Mouse (Mus musculus) left cerebral cortex, adult 18-20 months (tissue): Measurements from ENCODE around the gene Fstl1. TPM values are rescaled to one million over a fixed set of nuclear protein-coding genes. Genes with fewer than 3 reads are reported as not detected.
A peak's percentile ranks its signal among the peaks of the same experiment; 100 is the strongest.

ENCODE experiments used
- DNase-seq, 2 experiments: peaks; one replicate each; pipeline ENCODE4 v3.0.0; 2021 to 2022; ENCODE audit warnings: low spot score in 2 of 2, mixed read lengths in 1 of 2
- total RNA-seq, 2 experiments: library from RNA; stranded (reverse); gene quantifications; 2 replicates each; pipeline ENCODE4 v1.2.3; 2021

The Fstl1 gene
- total RNA-seq, 2 experiments from 2014 or later: 27.6 to 27.9 TPM

- DNase-seq: peak; percentile 46 to 63
These were observed 37.8 kb downstream of the Fstl1 start for GRCm38 (mm10) chr16:37814383-37814971.

DNA sequence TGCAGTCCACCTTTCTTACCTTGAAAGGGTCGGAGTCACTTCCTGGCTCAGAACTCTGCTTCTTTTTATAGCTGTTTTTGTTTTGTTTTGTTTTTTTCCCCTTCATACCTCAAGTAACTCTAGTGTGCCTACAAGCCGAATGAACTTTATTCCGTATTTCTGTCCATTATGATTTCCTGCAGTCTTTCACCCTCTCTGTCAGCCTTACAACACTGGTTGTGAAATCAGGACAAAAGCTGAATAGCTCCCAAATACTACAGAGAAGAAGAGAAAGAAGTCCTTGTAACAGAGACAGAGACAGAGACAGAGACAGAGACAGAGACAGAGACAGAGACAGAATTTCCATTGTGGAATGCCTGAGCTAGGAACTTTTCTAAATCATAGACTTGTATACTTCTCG lies 41.3 kb downstream of the Fstl1 start:
- no peak for DNase-seq

DNA sequence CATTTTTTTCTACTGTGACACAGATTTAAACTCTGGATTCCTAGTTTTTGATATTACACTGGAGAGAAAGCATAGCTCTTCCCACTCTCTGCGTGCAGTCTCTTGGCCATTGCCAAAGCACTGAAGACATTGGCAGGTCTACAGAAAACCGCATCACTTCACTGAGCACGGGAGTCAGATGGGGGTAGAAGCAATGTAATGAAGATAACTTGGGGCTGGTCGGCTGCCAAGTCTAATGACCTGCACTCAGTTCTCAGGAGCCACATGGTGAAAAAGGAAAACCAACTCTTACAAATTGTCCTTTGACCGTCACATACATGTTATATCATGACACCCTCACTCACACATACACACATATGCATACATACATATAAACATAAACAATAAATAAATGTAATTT lies 47.3 kb downstream of the Fstl1 start:
- DNase-seq: no peak

DNA sequence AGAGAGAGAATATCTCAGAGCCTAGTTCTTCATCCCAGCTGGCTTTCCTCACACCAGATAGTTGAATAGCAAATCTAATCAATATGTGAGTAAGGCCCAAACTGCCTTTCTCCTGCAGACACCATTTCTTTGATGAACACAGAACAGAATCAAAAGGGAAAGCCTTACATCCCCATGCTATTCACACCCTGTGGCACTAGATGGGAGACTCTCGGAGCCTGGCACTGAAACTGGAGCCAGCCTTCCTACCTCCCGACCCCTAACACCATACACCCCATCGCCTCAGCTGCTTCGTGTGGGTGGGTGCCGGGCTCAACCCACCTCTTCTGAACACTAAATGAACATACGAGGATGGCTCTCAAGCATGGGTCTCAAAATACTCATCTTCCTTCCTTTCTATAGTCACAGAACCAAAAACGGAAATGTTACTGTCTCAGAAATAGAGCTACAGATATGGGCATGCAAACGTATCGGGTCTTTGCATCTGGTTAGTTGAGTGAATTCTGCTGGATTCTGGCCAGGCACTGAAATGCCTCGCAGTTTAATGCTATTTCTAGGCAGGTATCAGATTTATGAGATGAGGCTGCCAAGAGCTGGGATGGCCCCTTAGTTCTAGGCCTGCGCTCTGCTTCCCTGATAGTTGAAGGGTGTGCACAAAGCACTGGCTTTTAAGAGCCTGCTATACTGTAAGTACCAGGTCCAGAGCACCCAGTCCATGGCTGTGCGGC lies 48.3 kb downstream of the Fstl1 start:
- DNase-seq: peak in 1 of 2 experiments; percentile 39

DNA sequence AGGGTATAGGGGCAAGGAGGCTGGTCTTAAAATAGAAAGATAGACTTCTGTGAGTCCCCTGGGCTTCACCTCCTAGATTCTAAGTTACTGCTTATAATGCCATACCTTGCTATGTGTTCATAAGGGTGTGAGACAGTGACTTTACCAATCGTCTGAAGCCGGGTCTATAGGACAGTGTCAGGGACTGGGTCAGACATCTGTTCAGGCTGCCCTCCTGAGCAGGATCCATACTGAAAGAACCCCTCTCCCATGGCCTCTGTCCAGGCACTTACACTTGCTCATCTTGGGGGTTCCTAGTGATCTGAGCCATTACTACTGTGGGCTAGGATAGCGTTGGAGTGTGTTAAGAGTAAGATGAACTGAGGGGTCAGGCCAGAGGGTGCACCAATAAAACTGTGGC lies 49.6 kb downstream of the Fstl1 start:
- no peak for DNase-seq

GRCm38 (mm10) chr16:37831041-37831440 lies 54.4 kb downstream of the Fstl1 start:
- DNase-seq: no peak

DNA sequence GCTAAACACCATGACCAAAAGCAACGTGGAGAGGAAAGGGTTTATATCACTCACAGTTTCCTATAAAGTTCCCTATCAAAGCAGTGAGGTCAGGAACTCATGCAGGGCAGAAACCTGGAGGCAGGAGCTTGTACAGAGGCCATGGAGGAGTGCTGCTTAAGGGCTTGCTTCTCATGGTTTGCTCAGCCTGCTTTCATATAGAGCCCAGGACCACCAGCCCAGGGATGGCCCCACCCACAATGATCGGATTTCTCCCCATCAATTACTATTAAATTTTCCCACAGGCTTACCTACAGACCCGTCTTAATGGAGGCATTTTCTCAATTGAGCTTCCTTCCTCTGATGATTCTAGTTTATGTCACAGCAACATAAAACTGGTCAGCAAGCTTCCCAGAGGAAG lies 60.9 kb downstream of the Fstl1 start:
- DNase-seq: no peak

DNA sequence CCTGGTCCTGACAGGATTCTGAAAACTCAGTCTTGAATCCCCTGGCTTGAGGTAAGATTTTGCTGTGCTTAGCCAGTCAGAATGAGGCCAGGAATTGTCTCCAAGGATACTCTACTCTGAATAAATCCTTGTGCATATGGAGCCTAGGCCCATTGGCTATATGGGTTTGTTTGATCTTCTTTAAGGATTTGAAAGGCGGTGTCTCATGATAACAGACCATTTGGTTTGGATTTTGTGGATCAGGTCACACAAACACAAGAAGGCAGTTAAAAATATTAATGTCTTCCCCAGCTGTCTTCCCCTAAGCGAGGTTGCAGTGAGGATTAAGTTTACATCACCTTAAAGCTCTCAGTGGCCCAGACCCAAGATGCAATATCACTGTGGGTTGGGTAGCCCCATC lies 65.8 kb downstream of the Fstl1 start:
- no peak for DNase-seq

DNA sequence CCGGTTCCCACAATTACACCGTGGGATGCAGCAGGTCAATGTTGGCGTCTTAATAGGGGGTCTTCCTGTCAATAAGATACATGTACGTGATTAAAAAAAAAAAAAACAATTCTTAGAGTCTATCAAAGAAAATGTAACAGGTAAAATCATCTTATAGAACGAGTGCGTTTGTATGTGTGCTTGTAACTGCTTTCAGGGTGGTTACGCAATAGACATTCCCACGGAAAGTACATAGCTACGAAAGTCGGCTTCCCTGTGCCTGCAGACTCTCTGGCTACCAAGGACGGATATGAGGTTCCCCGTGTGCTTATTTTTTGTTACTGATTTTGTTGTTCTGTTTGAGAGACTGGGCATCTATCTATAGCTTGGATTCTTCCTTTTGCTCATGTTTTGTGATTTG lies 67.1 kb downstream of the Fstl1 start:
- DNase-seq: no peak

DNA sequence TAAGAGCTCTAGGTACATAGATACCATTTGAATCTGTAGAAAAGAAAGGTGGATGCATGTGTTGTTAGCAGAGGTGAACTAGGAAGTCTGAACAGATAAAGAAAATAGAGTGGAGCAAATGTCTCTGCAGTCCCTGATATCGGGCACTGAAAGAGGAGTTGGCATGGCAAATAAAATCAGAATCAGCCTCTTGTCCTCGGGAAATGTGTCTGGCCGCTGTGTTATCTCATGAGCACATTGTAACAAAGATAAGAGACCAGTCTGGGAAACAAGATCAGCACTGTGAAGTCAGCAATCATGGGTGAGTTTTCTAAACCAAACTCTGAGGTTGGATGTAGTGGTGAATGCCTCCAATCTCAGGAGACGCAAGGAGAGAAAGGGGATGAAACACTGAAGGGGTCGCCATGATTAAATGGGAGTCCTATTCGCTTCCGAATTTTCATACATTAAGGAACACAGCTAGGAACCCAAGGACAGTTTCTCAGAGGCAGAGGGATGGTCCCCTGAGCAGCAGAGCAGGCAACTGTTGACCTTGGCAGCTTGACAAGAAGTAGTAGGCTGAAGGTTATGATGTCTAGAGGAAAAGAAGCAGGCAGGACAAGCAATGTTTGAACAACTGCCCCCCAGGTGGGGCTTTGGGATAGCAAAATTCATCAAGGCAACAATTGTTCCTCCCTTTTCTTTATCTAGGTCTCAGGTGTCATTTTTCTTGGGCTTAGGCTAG lies 68.7 kb downstream of the Fstl1 start:
- DNase-seq: no peak

- DNase-seq: no peak
These were observed 70.4 kb downstream of the Fstl1 start for GRCm38 (mm10) chr16:37847081-37847480.

DNA sequence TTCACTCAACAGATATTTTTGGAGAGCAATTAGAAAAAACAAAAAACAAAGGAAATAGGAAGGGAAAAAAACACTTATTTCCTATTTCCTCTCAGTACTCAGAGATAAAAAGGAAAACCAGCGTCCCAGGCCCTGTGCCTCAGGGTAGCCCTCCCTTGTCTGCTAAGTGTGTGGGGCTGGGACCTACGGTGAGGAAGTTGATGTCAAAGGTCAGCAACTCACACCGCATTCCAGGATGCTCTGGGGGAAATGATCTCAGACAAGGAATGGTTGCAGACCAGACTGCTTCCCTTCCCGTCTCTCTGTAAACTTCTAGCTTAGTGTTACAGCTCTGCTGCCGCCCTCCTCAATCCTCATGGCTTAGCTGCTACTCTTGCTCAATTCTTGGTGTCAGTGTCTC lies 74.7 kb downstream of the Fstl1 start:
- DNase-seq: no peak

- no peak for DNase-seq
These were observed 76.6 kb downstream of the Fstl1 start for GRCm38 (mm10) chr16:37853279-37853678.

DNA sequence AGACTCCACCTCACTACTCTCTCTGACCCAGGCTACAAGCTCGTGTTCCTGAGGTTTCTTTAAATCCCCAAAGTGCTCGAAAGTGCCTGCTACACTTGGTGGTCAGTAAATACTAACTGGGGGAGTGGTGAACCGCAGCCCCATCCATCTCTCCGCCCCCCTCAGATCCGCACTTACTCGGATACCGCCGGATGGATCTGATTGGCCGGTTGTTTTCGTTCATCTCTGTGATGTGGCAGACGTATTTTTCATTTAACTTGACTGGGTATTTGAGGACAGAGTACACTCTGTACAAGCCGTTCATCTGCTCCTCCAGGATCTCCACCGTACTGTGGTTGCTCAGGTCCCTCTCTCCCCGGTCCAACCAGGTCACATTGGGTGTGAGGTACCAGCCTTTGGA lies 77.4 kb downstream of the Fstl1 start:
- no peak for DNase-seq

- no peak for DNase-seq
These were observed 77.9 kb downstream of the Fstl1 start for GRCm38 (mm10) chr16:37854593-37854992.

DNA sequence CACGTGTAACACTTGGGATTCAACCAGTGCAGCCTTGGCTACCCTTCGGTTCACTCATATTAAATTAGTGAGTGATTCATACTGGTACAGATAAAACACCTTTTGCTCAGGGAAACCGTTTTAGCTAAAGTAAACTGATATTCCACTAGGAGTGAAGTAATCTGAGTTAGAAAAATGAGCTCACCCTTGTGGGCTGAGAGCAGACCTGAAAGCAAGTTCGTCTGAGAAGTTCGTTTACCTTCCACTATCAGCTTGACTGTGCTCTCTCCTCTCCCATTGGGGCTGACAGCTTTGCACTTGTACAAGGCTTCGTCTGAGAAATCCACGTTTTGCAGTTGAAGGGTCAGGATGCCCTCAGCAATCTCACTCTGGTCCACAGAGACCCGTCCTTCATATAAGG lies 78.9 kb downstream of the Fstl1 start:
- no peak for DNase-seq

DNA sequence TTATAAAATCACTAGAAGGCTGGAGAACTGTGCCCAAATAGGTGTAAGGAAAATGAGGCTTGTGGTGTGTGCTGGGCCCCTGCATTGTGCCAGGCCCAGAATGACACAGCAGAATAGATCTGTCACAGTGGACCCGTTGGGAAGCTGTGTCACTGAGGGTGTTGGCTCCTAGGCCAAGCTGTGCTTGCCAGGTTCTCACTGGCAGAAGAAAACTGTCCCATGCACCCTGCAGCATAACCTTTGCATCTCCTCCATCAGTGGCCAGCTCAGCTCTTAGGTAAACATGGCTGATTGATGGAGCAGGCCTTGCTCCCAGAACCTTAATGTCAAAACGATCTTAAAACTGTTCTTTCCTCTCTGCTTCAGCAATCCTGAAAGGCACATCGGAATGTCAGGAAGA lies 79.7 kb downstream of the Fstl1 start:
- DNase-seq: no peak

DNA sequence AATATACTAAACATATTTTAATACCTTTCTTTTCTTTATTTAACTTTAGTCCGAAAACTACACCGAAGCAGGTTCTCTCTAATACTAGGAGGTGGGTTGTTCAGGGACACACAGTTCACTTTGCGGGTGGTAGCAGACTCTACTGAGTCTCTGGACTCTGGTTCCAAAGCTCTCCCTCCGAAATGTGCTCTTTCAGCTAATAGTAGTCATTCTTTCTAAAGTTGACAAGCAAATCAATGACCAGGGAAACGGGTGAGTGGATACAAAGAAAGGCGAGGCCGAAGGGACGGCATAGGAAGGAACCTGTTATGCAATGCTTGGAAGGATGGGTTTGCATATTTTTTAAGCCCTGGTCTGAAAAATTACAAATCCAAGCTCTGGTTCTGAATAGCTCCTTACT lies 80.8 kb downstream of the Fstl1 start:
- no peak for DNase-seq

- no peak for DNase-seq
These were observed 83.5 kb downstream of the Fstl1 start for GRCm38 (mm10) chr16:37860213-37860612.

DNA sequence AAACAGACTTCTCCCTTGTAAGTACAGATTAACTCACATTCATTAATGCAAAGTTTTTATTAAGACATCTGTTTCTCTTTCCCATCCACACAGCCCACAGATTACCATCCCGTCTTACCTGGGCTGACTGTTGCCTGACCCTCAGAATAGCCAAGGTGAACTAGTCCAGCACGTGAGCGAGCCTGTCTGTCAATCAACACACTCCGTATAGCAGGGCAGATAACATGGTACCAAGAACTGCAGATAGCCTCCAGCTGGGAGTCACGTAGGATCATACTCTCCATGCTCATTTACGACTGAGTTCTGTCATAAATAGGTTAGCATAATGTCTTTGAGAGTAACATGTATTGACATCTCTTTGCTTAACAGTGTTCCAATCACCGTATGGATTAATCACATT lies 84.4 kb downstream of the Fstl1 start, which contains the start of gene Gm36028:
Gm36028 (minus strand) TSS at position 118 of the 400 bp plus-strand sequence.
- DNase-seq: no peak

- no peak for DNase-seq
These were observed 87.2 kb downstream of the Fstl1 start for GRCm38 (mm10) chr16:37863876-37864275.

DNA sequence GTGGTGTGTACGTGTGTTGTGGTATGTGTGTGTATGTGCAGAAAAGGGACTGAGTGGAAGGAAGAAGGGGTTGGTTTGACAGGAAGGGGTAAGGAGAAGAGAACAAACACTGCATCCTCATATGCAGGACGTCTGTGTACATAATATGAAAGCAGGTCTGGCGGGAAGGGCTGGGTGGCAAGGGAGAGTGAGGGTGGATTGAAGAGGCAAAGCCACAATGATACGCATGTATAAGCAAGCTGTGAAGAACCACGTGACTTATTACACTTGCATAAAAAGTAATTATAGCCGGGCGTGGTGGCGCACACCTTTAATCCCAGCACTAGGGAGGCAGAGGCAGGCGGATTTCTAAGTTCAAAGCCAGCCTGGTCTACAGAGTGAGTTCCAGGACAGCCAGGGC lies 89.2 kb downstream of the Fstl1 start:
- DNase-seq: no peak
